Mouse (Mus musculus) layer of hippocampus, adult 2 months (tissue): ENCODE measurements around the gene Dok7. TPM values are rescaled to one million over a fixed set of nuclear protein-coding genes. Genes with fewer than 3 reads are reported as not detected.

Source experiments
- DNase-seq, 2 experiments: peaks; one replicate each; pipeline ENCODE4 v3.0.0; 2022; ENCODE audit warnings: low spot score in 2 of 2
- H3K27ac ChIP-seq: fragments of 200-600 bp; 2 replicates; pipeline ENCODE4 v1.8.1; 2022
- H3K4me3 ChIP-seq: fragments of 200-600 bp; 2 replicates; pipeline ENCODE4 v1.8.1; 2022; ENCODE audit warnings: mild to moderate bottlenecking
- CTCF ChIP-seq: fragments of 200-600 bp; conservative IDR thresholded peaks from 2 replicates; pipeline ENCODE4 v1.8.1; 2022; ENCODE audit warnings: antibody characterized with exemption, mild to moderate bottlenecking, moderate library complexity
- long read RNA-seq, 2 experiments: library from polyadenylated mRNA; stranded (forward); transcript quantifications; one replicate each; pipeline ENCODE4 v2.0.0; 2021; ENCODE audit warnings: borderline mapping rate in 2 of 2
- total RNA-seq, 2 experiments: library from RNA; stranded (reverse); gene quantifications; 2 replicates each; pipeline ENCODE4 v1.2.3; 2021

The Dok7 gene
- total RNA-seq: 10 to 100 TPM; 19.5 to 20.0 TPM
- long read RNA-seq, experiment 1, partial matches to known transcripts: 10 of 18 reads
- long read RNA-seq, experiment 1, other reads (novel, unspliced or antisense): 4 of 18 reads
- long read RNA-seq, experiment 2, transcript Dok7-203 (7 exons, 2,779 nt): major isoform, 5 of 21 reads
- long read RNA-seq, experiment 2, partial matches to known transcripts: 12 of 21 reads
- long read RNA-seq, experiment 2, other reads (novel, unspliced or antisense): 3 of 21 reads

- peak; percentile 40 to 43 for DNase-seq
- Histone ChIP-seq H3K4me3 (peak within 1 kb of the TSS; percentile 63), H3K27ac (peak within 1 kb of the TSS; percentile 91)
- peak; percentile 65 for TF ChIP-seq CTCF
Measured at GRCm38 (mm10) chr5:35056604-35057432, at the start of gene Dok7. Dok7 (plus strand) TSS chr5:35056766.

GRCm38 (mm10) chr5:35009163-35009562 is 47.4 kb upstream of the Dok7 start:
- Histone ChIP-seq H3K4me3 (no peak overlapping the region), H3K27ac (no peak overlapping the region)
- no peak for DNase-seq
- TF ChIP-seq CTCF: no peak

DNA sequence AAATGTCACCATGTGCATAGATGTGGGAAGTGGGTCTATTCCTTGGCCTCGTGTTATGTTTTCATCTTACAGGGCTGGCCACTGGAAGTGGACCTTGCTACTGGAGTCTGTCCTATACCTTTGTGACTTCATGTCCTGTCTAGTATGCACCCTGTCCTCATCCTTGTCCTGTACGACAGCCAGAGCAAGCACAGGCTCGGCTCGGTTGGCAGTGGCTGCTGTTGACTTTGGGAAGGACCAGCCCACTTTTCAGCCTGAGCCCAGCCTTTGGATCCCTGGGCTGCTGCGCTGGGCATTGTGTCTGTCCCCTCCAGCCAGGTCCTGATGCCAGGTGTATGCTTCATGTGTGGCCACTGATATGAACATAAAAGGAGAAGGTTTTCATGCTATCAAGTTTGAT is 45.9 kb upstream of the Dok7 start:
- Histone ChIP-seq H3K4me3 (no peak overlapping the region), H3K27ac (no peak overlapping the region)
- no peak for DNase-seq
- TF ChIP-seq CTCF: no peak

- no peak for TF ChIP-seq CTCF
- DNase-seq: no peak
- H3K4me3 ChIP-seq: no peak overlapping the region
Measured at GRCm38 (mm10) chr5:35011156-35011923, 45.2 kb upstream of the Dok7 start.

GRCm38 (mm10) chr5:35014036-35014435 is 42.5 kb upstream of the Dok7 start:
- TF ChIP-seq CTCF: no peak
- Histone ChIP-seq H3K4me3 (no peak overlapping the region), H3K27ac (no peak overlapping the region)
- DNase-seq: no peak

More at GRCm38 (mm10) chr5:35011156-35011923, 45.2 kb upstream of the Dok7 start:
- no peak overlapping the region for H3K27ac ChIP-seq

GRCm38 (mm10) chr5:35019673-35020300 is 36.8 kb upstream of the Dok7 start:
- Histone ChIP-seq H3K4me3 (no peak overlapping the region), H3K27ac (peak overlapping the region; percentile 70)
- no peak for DNase-seq
- no peak for TF ChIP-seq CTCF

DNA sequence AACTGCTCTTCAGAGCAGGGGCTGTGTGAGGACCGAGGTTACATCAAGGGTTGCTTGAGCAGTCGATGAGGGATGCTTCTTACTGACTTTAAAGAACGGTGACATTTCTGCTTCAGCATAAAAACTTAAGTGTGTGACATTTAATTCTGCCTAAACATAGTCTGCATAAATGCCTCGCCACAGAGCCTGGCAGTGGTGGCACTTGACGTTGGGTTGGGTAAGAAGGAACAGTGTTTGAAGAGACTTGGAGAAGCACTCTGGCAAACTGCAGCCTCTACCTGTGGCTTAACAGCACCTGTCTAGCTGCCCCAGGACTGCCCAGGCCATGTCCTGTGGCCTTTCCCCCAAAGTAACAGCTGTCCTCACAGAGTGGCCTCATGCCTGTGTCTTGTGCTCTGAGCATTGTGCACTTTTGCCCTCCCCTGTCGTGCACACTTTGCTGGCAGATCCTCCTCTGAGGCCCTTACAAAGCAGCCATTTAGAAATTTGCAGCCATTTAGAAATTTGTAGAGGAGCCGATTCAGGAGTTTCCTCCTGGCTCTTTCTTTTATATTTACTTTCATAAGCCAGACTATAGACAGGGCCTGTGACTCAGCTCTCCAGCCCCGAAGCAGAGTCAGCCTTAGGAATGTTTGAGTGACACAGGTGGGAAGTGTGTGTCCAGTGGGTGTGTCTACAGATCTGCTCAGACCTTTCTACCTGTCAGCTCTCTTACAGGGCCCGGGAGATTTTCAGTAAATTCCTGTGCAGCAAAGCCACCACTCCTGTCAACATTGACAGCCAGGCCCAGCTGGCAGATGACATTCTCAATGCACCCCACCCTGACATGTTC is 35.9 kb upstream of the Dok7 start:
- TF ChIP-seq CTCF: no peak
- Histone ChIP-seq H3K27ac (peak overlapping the region; percentile 70), H3K4me3 (no peak overlapping the region)
- DNase-seq: no peak

DNA sequence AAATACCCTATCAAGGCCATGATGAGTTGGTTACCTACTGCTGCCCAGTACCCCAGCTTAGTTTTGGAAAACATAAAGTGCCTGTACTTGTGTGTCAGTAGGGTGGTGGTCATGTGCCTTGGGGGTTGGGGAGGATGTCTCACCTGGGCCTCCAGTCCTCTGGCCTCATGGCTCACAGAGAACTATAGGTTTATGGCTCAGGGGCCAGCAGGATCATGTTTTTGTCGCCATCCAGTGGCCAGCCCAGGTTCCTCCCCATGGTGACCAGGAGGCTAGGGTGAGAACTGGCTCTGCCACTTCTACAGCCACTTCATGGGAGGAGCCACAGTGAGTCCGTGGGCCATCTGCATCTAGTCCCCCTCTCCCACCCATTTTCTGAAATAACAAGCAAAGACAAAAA is 31.6 kb upstream of the Dok7 start:
- DNase-seq: peak in 1 of 2 experiments; percentile 59

GRCm38 (mm10) chr5:35029303-35029702 is 27.3 kb upstream of the Dok7 start:
- no peak for TF ChIP-seq CTCF
- DNase-seq: no peak
- peak overlapping the region; percentile 1; the same call in 1 of the 2 replicates for H3K27ac ChIP-seq
- H3K4me3 ChIP-seq: no peak overlapping the region

More for the DNA sequence above, 31.6 kb upstream of the Dok7 start:
- no peak overlapping the region for H3K4me3 ChIP-seq
- peak overlapping the region; percentile 65; the same call in 1 of the 2 replicates for H3K27ac ChIP-seq
- peak; percentile 82 for TF ChIP-seq CTCF

DNA sequence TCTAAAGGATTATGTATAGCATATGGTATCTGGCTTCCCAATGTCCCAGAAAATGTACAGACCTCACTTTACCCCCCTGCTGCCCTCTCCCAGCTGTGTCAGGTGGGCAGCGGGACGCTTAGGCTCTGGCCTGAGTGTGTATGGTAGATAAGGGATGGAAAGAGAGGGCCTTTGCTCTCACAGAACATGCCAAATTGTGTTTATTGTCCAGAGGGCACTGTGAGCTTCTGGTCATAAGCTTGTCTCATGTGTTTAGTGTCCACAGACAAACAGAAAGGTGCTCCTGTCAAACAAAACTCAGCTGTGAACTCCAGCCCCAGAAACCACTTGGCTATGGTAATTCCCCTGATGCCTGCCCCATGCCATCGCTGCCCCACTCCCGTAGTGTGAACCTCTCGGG is 26.8 kb upstream of the Dok7 start:
- DNase-seq: no peak
- H3K4me3 ChIP-seq: no peak overlapping the region
- no peak overlapping the region for H3K27ac ChIP-seq
- TF ChIP-seq CTCF: no peak

- no peak overlapping the region for H3K27ac ChIP-seq
- H3K4me3 ChIP-seq: no peak overlapping the region
- TF ChIP-seq CTCF: peak; percentile 59
- DNase-seq: no peak
Measured at GRCm38 (mm10) chr5:35033068-35033467, 23.5 kb upstream of the Dok7 start.

DNA sequence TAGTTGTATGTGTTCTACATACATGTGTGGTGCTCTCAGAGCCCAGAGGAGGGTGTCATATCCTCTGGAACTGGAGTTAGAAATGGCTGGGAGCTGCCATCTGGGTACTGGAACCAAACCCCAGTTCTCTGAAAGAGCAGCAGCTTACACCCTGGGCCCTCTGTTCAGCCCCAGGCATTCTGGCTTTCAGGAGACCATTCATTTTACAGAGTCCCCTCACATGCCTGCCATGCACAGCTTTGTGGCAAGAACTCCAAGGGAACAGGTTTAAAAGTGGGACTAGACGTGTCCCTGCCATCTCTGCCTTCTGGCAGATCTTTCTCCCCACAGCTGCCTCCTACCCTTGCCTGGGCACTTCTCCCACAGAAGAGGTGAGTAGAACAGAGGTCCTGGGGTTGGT is 22.9 kb upstream of the Dok7 start:
- Histone ChIP-seq H3K4me3 (no peak overlapping the region), H3K27ac (no peak overlapping the region)
- TF ChIP-seq CTCF: no peak
- DNase-seq: no peak
